Mouse (Mus musculus) neural tube, embryonic 13.5 days (tissue): ENCODE data around the gene Cyp2d34. TPM values are rescaled to one million over a fixed set of nuclear protein-coding genes. Genes with fewer than 3 reads are reported as not detected.

ENCODE experiments used
- ATAC-seq: fragments of 200-750 bp; cut with Nextera tagmentation; 2 replicates; pipeline ENCODE4 v1.8.0; 2017; ENCODE audit warnings: low read depth, mild to moderate bottlenecking, moderate TSS enrichment, moderate library complexity
- H3K27ac ChIP-seq: fragments of 300-500 bp; sonication (generic); replicated peaks from 2 replicates; pipeline ENCODE4 v1.5.1; 2015; ENCODE audit warnings: moderate library complexity, mild to moderate bottlenecking, inconsistent platforms
- H3K27me3 ChIP-seq: fragments of 300-500 bp; sonication (generic); 2 replicates; pipeline ENCODE4 v1.6.1; 2015; ENCODE audit warnings: mild to moderate bottlenecking, inconsistent platforms
- H3K36me3 ChIP-seq: fragments of 300-500 bp; sonication (generic); 2 replicates; pipeline ENCODE4 v1.6.1; 2015; ENCODE audit warnings: mild to moderate bottlenecking, inconsistent platforms
- H3K4me1 ChIP-seq: fragments of 300-500 bp; sonication (generic); replicated peaks from 2 replicates; pipeline ENCODE4 v1.6.1; 2015; ENCODE audit warnings: inconsistent platforms
- H3K4me2 ChIP-seq: fragments of 300-500 bp; sonication (generic); 2 replicates; pipeline ENCODE4 v1.6.1; 2015; ENCODE audit warnings: inconsistent platforms, mild to moderate bottlenecking, moderate library complexity
- H3K4me3 ChIP-seq: fragments of 300-500 bp; sonication (generic); 2 replicates; pipeline ENCODE4 v1.5.1; 2015; ENCODE audit warnings: mild to moderate bottlenecking, inconsistent platforms
- H3K9ac ChIP-seq: fragments of 300-500 bp; sonication (generic); 2 replicates; pipeline ENCODE4 v1.6.1; 2015; ENCODE audit warnings: moderate library complexity, mild to moderate bottlenecking, inconsistent platforms
- H3K9me3 ChIP-seq: fragments of 300-500 bp; sonication (generic); 2 replicates; pipeline ENCODE4 v1.6.1; 2016; ENCODE audit warnings: inconsistent platforms
- WGBS: fragments of 180-500 bp; shearing (Covaris S2); methylation state at CpG from one replicate; pipeline ENCODE4 v1.1.7; 2015; 5-methylcytosine and 5-hydroxymethylcytosine counted together
- microRNA-seq: library from miRNA; unstranded; fragments of <30 nt; microRNA quantifications from one replicate; pipeline ENCODE4, GENCODE M21; 2016
- polyA plus RNA-seq: library from polyadenylated mRNA; unstranded; fragments of >200 nt; fragmentation: Nextera tagmentation; extraction: Ambion mirVana; gene quantifications from 2 replicates; pipeline ENCODE4 v1.2.1, GENCODE M21; 2015

The Cyp2d34 gene
- polyA plus RNA-seq, 1 experiment from 2014 or later: not detected

GRCm38 (mm10) chr15:82582621-82583020, 38.1 kb downstream of the Cyp2d34 start:
- WGBS: 89% methylated on average over 9 of the region's 9 CpGs
- no peaks in the 10 kb centered on the region for H3K27me3 ChIP-seq
- H3K4me2 ChIP-seq: no peak overlapping the region
- no peak overlapping the region for H3K9ac ChIP-seq
- H3K27ac ChIP-seq: no peak overlapping the region
- no peaks in the 10 kb centered on the region for H3K36me3 ChIP-seq
- no peak for ATAC-seq
- no peaks in the 10 kb centered on the region; the same call in 1 of the 2 replicates for H3K9me3 ChIP-seq
- no peaks in the 10 kb centered on the region for H3K4me1 ChIP-seq
- H3K4me3 ChIP-seq: no peak overlapping the region

- Histone ChIP-seq H3K4me3 (no peak overlapping the region), H3K4me2 (no peak overlapping the region), H3K4me1 (no peaks in the 10 kb centered on the region), H3K27ac (no peak overlapping the region), H3K27me3 (no peaks in the 10 kb centered on the region), H3K9ac (no peak overlapping the region), H3K9me3 (no peaks in the 10 kb centered on the region), H3K36me3 (no peaks in the 10 kb centered on the region)
- no peak for ATAC-seq
- 87% methylated on average over 2 of the region's 2 CpGs for WGBS
These were observed 41.7 kb downstream of the Cyp2d34 start for GRCm38 (mm10) chr15:82579071-82579470.

- Histone ChIP-seq H3K9ac (no peak overlapping the region), H3K4me3 (no peak overlapping the region), H3K9me3 (no peaks in the 10 kb centered on the region), H3K27me3 (no peaks in the 10 kb centered on the region), H3K27ac (no peak overlapping the region), H3K4me1 (no peaks in the 10 kb centered on the region), H3K4me2 (no peak overlapping the region), H3K36me3 (no peaks in the 10 kb centered on the region)
- WGBS: 83% methylated on average over 1 of the region's 1 CpGs
- no peak for ATAC-seq
These were observed 47.9 kb downstream of the Cyp2d34 start for GRCm38 (mm10) chr15:82572856-82573255.

Small RNAs within 50 kb of the gene (microRNA-seq; reads per million reads assigned to microRNA genes)
- gene Gm27463 (not detected), gene Gm27742 (not detected)

Other genes starting within 250 kb of the Cyp2d34 start
- 1.5 and 3.5 TPM in 2 replicates for gene Cyp2d22, start 240.7 kb downstream of the Cyp2d34 start, polyA plus RNA-seq
- gene Cyp2d11, start 226.9 kb downstream of the Cyp2d34 start, polyA plus RNA-seq: not detected in 2 replicates
- gene Cyp2d10, start 213.8 kb downstream of the Cyp2d34 start, polyA plus RNA-seq: not detected in 2 replicates
- gene Cyp2d9, start 187.5 kb downstream of the Cyp2d34 start, polyA plus RNA-seq: not detected in 2 replicates
- not detected in 2 replicates for gene Cyp2d12, start 65.9 kb downstream of the Cyp2d34 start, polyA plus RNA-seq
- not detected in 2 replicates for gene Cyp2d40, start 143.2 kb upstream of the Cyp2d34 start, polyA plus RNA-seq
- 0.15 TPM in 1 of 2 replicates, not detected in the other for gene Cyp2d26, start 173.3 kb upstream of the Cyp2d34 start, polyA plus RNA-seq